Mouse (Mus musculus) telencephalon, adult 2 months (tissue): ENCODE data around the gene Abcf2.
A peak's percentile ranks its signal among the peaks of the same experiment; 100 is the strongest.
"Not testable (repeated sequence)": the region's sequence is repeated elsewhere in the genome, so short reads cannot be mapped to it uniquely, and the experiment has no call there.

Experiments
- DNase-seq: peaks from one replicate; pipeline ENCODE4 v3.0.0-alpha.2; 2011; ENCODE audit warnings: low read depth, low spot score

The Abcf2 gene

DNA sequence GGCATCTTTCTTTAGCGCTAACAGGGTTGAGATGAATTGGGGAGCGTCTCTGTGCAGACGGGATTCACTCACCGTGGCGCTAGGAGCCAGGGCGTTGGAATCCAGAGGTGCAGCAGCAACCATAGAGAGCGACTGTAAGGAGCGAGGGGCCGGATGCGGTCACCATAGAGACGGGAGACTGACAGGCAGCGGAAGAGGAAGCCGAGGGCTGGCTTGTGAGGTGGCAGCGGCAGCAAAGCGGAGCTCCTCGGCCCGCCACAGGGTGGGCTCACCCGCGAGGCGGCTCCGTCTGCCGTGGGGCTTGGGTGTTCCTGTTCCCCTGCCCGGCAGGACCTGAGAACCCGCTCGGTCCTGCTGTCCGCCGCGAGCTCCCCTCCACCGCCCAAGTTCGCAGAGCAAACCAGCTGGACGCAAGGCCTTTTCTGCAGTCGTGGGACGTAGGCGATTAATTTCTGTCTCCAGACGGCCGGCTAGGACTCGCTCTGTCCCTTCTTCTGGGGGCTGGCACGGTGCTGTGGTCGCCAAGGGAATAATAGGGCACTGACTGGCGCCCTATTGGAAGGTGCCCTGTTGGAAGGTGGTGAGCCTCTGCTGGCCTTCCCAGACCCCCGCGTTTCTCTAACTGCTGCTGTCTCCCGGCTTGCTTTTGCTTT, 9.4 kb upstream of the Abcf2 start, which contains the start of gene Chpf2:
Chpf2 (plus strand) TSS at position 195 of the 653 bp plus-strand sequence.
- DNase-seq = peak; percentile 92

DNA sequence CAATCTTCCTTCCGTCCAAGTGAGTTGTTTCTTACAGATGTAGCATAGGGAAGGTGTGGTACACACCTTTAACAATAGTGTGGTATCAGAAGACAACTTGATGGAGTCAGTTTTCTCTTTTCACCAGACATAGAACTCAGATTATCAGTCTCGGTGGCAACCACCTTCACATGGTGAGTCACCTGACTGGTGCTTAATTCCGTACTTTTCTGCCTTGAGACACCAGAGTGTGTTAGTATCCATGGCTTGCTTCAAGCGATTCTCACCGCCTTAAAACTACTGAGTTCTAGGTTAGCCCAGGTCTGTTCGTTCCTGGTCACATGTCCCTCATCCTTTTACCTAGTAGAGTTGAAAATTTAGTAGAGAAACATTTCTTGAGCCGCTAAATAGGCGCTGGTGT, 8.8 kb upstream of the Abcf2 start:
- no peak for DNase-seq

DNA sequence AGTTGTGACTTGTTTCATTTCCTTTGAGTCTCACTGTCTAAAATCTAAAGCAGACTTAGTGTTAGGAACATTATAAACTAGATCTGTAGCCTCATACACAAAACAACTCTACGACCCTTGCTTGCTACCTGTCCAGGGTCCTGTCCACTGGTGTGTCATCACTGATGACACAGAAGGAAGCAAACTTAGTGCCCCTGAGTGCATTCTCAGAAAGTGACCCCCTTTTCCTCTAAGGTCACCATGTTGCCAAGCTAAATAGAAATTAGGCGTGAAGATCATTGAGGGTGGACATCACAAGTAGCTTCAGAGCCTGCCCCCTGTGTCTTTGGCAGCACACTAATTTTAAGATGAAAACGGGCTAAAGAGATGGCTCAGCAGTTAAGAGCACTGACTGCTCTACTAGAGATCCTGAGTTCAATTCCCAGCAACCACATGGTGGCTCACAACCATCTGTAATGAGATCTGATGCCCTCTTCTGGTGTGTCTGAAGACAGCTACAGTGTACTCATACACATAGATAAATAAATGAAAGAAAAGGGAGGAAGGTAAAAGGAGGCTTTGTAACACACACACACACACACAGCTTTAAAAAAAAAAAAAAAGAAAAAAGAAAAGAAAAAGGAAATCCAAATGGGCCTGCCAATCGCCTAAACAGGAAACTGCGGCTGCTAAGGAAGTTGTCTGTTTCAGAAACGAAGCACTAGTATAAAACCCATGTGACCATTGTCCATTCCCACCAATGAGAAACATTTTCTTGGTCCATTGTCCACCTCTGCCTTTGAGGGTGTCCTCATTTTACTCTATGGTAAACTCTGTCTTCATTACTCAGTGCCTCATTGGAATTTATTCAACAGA, 1.1 kb upstream of the Abcf2 start:
- DNase-seq = no peak

DNA sequence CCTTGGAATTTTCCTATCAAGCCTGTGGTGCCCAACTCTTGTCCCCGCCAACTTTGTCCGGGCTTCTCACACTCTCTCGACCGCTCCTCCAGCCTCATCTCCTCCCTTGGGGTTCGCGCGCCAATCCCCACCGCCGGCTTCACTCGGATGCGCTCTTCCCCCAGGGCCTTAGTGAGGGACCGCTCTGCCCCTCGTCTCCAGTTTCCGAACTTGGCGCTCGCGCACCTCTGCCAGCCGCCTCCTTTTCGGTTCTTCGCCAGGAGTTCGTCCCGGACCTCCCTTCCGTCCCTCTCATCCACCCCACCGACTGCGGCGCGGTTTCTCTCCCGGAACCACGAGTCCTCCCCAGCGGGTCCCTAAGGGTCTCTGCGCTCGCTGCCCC, 475 bp downstream of the Abcf2 start:
- DNase-seq = no peak

DNA sequence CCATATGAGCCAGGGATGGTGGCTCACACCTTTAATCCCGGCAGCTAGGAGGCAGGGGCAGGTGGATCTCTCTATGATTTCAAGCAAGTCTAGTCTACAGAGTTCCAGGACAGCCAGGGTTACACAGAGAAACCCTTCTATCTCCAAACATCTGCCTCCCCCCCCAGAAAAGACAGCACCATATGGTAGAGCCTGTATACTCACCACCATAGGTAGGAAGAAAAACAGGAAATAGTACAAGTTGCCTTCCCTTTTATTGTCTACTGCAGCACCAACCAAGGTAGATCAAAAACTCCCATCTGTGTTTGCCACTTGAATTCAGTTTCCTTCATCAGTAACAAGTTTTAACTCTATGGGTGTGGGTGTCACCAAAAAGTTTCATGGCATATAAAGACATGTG, 1.3 kb downstream of the Abcf2 start:
- no peak for DNase-seq

- no peak for DNase-seq
These were observed 20.6 kb downstream of the Abcf2 start, which contains the start of gene 4931409K22Rik for GRCm38 (mm10) chr5:24556709-24557108. Gene 4931409K22Rik (minus strand): TSS chr5:24556809.

GRCm38 (mm10) chr5:24555335-24555734, 21.9 kb downstream of the Abcf2 start:
- not testable (repeated sequence) for DNase-seq

DNA sequence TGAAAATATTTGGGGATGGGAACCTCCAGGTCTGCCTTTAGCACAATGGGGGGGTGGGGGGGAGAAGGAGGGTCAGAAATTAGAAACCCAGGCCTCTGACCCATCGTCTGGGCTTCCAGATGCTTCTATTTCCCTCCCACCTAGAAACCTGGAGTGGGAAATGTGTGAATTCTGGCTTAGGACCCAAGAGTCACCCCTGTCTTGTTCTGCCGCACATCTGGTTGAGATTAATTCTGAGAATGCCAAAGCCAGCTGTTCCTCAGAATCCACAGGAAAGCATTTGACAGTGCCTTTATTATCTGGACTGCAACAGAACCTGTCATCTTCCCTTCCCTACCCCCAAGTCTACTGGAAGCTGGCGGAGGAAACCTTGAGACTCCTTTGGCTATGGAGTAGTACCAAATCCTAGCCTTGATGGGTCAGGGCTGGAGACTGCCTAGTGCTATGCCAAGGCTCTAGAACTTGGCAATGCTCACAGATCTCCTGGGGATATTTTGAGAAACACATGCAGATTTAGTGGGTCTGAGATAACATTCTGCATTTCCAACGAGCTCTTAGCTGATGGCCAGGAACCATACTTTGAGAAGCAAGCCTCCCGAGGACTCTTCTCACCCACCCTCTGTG, 23.5 kb downstream of the Abcf2 start:
- no peak for DNase-seq

GRCm38 (mm10) chr5:24551317-24551688, 26.0 kb downstream of the Abcf2 start:
- DNase-seq = no peak

DNA sequence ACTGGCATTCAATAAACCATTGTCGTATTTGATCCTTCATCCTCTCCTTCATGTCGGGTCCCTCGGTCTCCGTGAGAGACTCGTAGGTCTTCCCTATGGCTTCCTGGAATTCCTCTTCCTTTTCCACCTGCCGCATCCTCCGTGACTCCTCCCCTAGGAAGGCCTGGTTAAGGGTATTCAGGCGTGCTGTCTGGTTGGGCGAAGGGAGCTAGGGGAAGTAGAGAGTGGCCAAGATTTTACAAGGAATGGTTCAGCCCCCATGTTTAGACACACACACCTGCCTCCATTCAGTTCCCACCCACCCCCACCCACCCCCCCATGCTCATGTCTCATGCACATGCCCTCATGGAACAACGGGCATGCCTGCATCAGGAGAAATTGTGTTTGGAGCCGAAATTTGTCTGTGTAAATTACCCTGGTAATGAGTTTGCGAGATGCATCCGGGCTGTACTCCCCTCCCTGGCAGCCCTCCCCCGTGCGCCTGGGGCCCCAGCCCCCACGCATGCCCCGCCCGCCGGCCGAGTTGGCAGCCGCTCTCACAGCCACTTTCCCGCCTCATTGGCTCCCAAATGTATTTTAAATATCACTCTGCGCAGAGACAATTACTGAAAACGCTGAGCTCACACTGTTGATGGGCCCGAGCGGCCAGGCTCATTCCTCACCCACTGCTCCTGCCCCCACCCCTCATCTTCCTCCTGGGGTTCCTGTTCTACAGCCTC, 26.5 kb downstream of the Abcf2 start:
- peak; percentile 13 for DNase-seq

GRCm38 (mm10) chr5:24542643-24543042, 34.6 kb downstream of the Abcf2 start:
- no peak for DNase-seq

- DNase-seq = no peak
These were observed 36.1 kb downstream of the Abcf2 start for GRCm38 (mm10) chr5:24541144-24541569.

DNA sequence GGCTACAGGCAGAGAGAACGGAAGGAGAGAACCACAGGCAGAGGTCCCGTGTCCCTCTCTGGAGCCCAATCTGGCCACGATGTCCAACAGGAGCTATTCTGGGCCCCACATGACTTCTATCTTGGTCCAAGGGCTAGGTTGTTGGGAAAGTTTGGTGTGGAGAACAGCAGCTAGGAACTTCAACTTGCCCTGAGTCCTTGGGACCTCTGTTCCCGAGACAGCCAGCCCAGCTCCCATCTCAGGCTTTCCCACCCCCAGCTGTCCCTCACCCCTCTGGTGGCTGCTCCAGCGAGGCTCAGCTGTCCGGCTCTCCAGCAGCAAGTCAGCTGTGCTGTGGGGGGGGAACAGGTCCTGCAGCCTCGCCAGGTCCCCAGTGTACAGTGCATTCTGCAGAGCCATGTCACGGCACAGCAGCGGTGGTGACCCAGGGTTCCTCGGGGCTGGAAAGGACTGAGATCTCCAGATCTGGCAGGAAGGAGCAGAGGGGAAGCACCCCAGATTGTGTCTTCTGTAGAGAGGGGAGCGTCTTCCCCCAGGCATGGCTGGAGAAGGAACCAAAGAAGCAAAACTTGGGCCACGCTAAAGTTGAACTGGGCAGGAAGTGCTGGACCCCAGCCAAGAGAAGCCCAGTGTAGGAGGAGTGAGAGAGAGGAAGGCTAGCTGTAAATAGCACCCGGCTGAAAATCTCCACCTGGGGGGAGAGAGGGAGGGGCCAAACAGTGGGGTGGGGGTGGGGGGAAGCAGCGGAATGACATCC, 36.7 kb downstream of the Abcf2 start, which contains the start of gene Asb10:
Asb10 (minus strand) TSS at position 592 of the 757 bp plus-strand sequence.
- peak; percentile 16 for DNase-seq

- no peak for DNase-seq
These were observed 37.5 kb downstream of the Abcf2 start for GRCm38 (mm10) chr5:24539571-24540296.

GRCm38 (mm10) chr5:24537618-24538017, 39.6 kb downstream of the Abcf2 start:
- DNase-seq = no peak

DNA sequence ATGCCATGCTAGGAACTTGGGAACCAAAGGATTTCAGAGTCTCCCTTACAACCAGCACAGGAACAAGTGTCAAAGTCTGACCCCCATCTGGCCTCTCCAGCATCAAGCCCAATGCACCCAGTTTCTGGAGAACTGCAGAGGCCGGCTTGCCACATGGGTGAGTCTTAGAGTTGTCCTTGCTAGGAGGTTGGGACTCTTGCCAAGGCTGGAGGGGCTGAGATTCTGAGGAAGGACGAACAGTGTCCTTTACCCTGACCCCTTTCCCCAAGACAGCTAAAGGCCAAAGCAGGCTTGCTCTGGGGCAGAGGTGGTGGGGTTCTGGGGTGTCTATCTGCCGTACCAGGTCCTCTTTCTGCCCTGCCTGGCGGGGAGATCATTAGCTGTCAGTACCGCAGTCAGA, 40.8 kb downstream of the Abcf2 start:
- no peak for DNase-seq

DNA sequence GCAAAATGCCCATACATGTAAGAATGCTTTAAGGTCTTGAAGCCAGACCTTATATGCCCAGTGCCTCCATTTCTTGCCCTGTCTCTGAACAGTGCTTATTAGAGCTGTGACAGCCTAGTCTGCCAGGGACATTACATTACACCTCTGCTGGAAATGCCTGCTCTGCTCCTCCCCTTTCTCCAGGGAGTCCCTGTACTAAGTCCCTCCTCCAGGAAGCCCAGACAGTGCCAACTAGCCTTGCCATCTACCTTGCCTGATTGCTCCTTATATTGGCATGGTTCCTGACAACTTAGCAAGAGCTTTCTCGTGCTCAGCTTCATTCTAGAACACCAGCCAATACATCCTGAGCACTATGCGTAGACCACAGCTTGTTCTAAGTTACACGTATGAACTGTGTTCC, 41.5 kb downstream of the Abcf2 start:
- DNase-seq = no peak

DNA sequence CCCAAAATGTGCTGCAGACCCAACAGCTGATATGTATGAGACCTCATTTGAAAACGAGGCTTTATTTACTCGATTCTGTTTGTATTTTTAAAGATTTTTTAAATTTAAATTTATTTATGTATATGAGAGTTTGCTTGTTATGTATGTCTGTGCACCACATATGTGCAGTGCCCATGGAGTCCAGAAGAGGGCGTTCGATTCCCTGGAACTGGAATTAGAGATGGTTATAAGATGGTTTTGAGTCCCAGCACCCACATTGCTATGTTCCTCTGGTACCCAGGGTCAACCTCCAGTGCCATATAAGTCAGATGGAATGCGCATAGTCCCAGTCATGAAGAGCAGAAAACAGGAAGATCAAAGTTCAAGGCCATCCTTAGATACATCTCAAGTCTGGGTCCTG, 43.0 kb downstream of the Abcf2 start:
- no peak for DNase-seq

DNA sequence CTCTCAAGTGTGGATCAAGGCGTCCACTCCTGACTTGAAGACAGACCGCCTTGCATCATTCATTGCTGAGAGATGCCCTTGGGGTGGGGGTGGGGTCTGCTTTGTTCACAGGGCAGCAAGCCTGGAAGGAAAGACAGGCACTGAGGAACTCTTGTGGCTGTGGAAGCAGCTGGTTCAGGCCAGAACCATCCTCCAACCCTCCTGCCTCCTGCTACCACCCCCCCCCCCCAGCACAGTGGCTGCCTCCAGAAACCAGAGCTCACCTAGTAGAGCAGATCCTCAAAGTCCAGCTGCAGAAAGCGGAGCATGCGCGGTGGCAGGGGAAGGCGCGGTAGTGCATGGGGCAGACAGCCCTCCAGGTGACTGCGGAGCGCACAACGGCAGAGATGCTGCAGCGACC, 43.9 kb downstream of the Abcf2 start:
- no peak for DNase-seq

GRCm38 (mm10) chr5:24530042-24530689, 47.1 kb downstream of the Abcf2 start:
- peak; percentile 58 for DNase-seq
